Mouse (Mus musculus): ENCODE results near the gene Hoxa7.

The Hoxa7 gene

GRCm38 (mm10) chr6:52223939-52224760, 2.5 kb upstream of the Hoxa7 start:
- DNase-seq = no peak

DNA sequence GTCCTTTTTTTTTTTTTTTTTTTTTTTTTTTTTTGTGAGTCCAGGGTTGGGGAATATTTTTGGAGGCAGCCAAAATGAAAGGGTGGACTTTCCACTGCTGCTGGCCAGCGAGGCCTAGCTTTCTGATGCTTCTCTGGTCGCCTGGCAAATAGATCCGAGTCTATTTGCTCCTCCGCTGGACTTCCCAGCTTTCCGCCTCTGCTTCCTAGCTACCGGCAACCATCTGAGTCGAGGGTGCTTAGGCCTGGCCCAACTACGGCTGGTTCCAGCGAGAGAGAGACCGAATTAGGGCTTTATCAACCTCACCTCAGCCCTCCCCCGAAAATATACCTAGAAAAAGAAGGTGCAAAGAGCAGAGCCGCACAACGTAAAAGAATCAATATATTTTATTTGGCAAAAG, 1.1 kb upstream of the Hoxa7 start:
- DNase-seq = no peak

GRCm38 (mm10) chr6:52221993-52222685, 485 bp upstream of the Hoxa7 start:
- no peak for DNase-seq

DNA sequence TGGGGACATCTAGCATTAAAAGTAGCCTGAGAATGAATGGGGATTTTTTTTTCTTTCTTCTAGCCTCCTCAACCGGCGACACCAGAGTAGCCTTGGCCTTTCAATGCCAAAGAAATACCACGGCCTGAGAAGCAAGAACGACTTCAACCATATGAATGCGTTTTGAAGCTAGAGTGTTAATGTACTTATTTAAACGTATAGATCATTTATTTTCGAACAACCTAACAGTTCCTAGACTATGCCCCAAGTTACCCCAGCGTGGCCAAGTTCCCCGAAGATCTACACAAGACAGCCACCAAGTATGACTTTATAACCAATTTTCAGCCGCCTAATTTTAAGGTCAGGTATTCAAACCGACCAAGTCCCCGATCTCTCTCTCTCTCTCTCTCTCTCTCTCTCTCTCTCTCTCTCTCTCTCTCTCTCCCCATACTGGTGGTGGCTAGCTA, 766 bp downstream of the Hoxa7 start:
- no peak for DNase-seq

- DNase-seq = no peak
These were observed 1.4 kb downstream of the Hoxa7 start for GRCm38 (mm10) chr6:52220003-52220864.

GRCm38 (mm10) chr6:52219234-52219942, 2.3 kb downstream of the Hoxa7 start:
- no peak for DNase-seq

DNA sequence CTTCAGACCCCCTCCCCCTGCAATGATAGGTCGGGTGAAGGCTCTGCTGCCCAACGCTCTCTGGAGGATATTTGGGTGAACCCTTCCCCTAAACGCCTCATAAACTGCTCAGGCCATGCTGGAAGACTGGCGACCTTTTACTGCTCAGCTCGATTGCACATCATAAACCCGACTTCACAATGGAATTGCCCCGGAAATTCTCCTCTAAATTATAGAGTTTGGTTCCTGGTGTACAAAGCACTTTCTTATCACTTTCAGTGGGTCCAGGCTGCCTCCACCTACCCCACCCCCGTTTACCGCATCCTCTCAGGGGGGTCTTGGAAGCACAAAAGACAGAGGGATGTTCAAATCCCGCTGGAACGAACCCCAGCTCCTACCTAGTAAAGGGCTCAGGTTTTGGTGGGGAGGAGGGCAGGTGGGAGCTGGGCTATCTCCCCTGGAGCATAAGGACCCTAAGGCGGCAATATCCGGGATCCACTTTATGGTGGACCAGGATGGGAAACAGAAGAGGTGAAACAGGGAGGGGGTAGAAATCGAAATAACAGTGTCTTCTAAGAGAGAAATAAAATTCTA, 2.9 kb downstream of the Hoxa7 start:
- DNase-seq = no peak

DNA sequence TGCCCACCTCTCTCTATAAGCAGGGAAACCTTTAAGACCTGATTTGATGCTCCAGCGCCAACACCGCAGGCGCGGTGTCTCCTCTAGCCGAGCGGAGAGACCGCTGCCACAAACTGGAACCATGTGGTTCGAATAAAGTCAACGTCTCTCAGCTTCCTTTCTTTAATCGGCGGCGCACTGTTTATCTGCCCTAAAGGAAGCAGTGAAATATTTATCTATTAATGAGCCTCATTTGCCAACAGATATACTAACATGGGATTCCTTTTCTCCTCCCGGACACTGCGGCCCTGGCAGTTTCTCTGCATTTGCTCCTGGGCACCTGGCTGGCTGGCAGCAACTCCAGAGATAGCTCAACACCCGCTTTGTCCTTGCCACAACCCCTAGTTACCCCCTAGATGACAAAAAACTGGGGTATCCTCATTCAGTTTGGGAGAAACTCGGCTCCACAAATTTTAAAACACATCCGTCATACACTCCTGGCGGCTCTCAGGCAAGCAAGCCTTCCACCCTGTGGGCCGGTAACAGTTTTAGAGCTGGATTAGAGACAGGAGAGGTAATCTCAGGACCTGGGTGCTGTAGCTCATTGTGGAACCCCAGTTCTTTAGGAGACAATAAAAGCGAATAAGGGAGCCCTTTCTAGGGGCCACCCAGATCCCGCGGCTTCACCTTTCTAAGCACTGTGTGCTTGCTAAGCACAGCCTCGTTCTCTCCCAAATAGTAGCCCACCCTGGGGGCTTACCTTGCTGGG, 3.6 kb downstream of the Hoxa7 start:
- no peak for DNase-seq

GRCm38 (mm10) chr6:52217459-52217768, 4.2 kb downstream of the Hoxa7 start:
- DNase-seq = no peak

DNA sequence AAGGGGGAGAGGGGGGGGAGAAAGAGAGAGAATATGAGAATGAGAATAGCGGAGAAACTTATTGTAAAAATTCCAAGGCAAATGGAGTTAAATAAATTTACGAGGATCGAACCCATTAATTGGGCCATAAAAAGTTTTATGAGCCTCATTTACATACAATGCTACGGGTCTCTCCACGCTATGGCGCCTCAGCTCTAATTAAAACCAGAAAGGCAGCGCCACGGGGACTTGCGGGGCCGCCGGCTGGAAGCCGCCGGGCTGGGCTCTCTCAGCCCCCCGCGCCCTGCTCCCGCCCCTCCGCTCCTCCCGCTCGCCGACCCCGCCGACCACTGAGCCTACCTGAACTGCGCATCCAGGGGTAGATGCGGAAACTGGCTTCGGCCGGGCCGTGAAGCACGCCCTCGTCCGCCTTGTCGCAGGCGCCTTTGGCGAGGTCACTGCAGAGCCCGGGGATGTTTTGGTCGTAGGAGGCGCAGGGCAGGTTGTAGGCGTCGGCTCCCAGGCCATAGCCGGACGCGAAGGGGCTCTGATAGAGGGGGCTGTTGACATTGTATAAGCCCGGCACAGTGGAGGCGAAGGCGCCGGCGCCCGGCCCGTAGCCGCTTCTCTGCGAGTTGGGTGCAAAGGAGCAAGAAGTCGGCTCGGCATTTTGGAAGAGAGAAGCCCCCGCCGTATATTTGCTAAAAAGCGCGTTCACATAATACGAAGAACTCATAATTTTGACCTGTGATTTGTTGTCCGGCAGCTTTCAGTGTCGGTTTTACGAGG, 4.8 kb downstream of the Hoxa7 start:
- DNase-seq = no peak

DNA sequence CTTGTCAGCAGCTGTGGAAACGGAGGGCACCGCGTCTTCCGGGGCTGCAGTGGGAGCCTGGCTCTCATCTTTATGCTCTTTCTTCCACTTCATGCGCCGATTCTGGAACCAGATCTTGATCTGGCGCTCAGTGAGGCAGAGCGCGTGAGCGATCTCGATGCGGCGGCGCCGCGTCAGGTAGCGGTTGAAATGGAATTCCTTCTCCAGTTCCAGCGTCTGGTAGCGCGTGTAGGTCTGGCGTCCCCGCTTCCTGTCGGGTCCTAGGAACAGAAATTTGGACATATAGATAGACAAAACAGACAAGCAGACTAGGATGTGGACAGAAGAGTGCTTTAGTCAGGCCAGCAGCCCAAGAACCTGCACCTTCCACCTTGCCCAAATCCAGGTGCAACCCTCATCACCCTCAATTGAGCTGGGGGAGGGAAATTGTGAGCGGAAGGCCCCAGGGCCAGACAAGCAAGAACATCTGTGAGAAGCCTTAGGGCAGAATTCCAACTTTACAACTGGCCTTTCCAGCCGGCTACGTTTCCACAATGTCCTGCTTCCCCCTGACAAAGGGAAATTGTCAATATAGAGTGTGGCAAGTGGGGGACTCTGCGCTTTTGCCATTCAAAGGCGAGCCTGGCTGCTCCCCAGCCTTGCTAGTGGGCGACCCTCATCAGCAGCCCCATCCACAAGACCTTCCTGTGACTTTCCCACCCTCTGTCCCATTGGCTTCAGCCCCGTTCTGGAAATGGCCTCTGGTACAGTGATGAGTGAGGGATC, 5.7 kb downstream of the Hoxa7 start:
- no peak for DNase-seq

GRCm38 (mm10) chr6:52215070-52215469, 6.6 kb downstream of the Hoxa7 start:
- DNase-seq = no peak

DNA sequence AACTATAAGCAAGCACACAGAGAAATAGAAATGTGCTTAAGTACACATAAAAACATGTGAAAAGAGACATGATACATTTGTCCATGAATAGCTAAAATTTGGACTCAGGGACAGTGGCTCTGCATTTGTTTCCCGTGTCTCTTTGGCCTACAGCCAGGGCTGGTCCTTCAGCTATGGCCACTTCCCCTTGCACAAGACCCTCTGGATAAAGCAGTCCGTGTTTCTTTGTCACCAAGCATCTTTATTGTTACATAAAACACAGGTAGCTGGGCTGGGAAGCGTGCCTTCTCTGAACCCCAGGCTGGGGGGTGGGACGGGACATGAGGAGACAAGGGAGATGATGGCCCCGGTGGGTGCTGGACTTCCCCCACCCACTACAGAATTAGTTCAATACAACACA, 7.4 kb downstream of the Hoxa7 start:
- DNase-seq = no peak

GRCm38 (mm10) chr6:52213119-52213986, 8.3 kb downstream of the Hoxa7 start, which contains the start of the genes Hoxa3 and Gm28308:
TSS of gene Hoxa3 (minus strand) at chr6:52213336.
TSS of gene Gm28308 (minus strand) at chr6:52213339.
- DNase-seq = no peak

GRCm38 (mm10) chr6:52212556-52213118, 9.0 kb downstream of the Hoxa7 start:
- no peak for DNase-seq

DNA sequence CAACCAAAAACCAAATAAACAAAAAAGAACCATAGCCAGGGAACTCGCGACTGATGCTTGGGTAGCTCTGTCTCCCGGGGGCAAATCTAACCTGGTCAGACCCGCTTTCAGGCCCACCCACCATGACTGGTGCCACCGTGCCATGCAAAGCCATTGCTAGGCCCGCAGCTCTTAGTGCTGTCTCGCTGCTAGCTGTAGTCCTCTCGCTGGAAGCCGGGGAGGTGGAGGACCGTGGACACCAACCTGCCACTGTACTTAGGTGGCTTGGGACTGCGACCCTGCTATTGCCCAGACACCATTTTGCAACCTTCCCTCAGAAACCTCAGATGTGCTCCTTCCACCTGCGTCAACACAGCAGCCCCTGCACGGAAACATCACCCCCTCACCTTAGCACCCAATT, 9.7 kb downstream of the Hoxa7 start:
- no peak for DNase-seq

DNA sequence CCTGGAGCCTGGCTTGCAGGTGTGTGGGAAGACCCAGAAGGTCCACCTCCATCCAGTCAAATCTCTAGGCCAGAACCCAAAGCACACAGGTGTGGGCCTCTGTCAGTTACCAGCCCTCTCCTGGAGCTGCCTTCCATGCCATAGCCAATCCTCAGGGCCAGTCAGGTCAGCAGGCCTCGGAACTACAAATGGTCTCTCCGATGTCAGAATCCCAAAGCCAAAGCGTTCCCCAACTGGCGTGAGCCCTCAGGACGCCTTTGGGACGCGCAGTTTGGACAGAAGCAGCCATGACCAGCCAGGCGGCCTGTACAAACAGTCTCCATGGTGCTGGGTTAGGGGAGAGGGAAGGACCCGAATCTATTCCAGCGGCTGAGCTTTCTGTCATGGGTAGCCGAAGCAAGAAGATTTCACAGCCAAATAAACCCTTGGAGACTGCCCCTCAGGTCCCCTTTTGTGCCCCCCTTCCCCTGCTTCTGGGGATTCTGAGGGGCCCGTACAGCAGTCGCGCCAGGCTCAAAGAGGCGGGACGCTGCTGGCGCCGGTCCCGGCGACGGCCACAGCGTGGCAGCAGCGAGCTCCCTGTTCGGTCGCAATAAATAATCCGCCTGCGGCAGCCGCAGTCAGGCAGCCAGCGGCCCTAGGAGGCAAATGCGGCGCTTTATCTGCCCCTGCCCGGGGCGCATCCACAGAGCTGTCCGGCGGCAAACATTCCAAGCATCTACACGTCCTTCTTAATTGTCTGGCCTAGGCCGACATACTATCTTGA, 10.3 kb downstream of the Hoxa7 start:
- peak; percentile 26 for DNase-seq

- no peak for DNase-seq
These were observed 12.0 kb downstream of the Hoxa7 start for GRCm38 (mm10) chr6:52209685-52210046.
